Mouse (Mus musculus) kidney, postnatal 4 days (tissue): ENCODE data around the gene Idh1.

Source experiments
- DNase-seq, 2 experiments: peaks; one replicate each; pipeline ENCODE4 v3.0.0; 2021; ENCODE audit warnings: mixed read lengths in 2 of 2

The Idh1 gene

DNA sequence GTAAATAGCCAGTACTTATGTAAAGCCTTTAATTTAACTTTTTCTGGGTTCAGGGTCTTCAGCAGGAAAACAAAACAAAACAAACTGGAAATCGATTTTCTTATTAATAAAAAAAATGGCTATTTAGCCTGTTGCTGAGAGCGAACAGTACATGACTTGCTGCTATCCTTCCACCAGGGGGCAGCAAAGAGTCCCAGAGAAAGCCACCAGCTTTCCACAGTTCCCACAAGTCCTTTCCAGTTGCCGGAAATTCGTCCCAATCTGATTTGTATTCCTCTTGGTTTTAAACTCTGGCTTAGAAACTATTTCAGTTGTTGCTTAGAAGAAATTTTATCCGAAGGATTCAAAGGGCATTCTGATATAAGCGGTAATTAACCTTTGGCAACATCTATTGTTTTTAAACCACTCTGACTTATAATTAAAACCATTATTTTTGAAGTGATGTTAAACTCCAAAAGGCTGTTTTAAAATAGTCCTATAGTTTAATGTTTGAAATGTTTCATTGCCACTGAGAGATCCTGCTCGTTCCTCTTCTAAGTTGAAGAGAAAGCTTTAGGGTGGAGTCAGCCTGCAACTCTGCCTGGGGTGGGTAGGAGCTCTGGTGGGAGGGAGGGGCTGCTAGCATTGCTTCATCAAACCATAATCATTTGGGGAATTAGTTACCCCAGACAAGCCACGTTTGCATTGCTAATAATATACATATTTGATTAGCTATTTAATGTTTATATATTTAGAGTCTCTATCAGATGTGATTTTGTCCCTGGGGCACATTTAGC lies 74.1 kb downstream of the Idh1 start:
- peak; percentile 78 to 81 for DNase-seq

DNA sequence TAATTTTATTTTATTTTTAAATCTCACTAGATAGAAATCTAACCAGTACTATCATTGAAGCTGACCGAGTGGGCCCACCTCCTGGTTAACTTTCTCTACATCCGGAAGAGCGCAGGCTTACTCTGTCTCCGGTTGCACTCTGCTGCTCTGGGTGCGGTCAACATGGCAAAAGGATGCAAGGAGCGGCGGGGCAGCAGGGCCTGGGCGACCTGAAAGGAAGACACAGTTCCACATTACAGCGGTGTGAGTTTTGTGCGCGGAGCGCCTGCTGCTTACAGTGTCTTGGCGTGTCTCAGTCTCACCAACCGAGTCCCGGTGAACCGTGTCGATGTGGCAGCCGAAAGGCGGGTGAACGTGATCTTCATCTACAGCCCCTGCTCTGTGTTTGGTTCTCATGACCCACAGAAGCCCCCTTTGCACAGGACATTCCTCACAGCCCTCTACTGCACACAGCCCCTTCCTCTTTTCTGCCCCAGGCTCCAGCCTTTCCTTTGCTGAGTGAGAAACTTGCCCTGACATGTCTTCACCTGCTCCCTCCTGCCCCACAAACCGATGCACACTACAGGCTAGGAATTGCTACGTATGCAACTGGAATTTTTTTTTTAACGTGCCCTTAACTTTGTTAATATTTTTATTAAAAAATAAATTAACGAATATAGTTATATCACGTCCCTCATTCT lies 76.4 kb downstream of the Idh1 start:
- peak in 1 of 2 experiments; percentile 8 for DNase-seq

DNA sequence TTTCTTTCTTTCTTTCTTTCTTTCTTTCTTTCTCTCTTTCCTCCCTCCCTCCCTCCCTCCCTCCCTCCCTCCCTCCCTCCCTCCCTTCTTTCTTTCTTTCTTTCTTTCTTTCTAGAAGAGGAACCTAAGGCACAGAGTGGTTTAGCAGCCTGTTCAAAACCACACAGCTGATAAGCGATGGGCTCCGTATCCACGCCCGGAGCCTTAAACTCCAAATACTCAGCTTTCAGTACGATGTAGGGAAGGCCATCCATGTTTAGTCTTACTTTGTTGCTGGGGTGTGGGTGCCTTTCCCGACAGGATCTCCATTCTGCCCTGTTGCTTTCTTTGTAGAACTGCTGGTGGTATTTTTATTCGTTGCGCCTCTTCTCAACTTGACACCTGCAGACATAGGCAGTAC lies 77.1 kb downstream of the Idh1 start:
- DNase-seq: no peak
